Mouse (Mus musculus): ENCODE results near the gene Pla2g6. TPM values are rescaled to one million over a fixed set of nuclear protein-coding genes. Genes with fewer than 3 reads are reported as not detected.

Pla2g6 gene
- total RNA-seq, 1 experiment from 2014 or later, result 1.1 TPM

DNA sequence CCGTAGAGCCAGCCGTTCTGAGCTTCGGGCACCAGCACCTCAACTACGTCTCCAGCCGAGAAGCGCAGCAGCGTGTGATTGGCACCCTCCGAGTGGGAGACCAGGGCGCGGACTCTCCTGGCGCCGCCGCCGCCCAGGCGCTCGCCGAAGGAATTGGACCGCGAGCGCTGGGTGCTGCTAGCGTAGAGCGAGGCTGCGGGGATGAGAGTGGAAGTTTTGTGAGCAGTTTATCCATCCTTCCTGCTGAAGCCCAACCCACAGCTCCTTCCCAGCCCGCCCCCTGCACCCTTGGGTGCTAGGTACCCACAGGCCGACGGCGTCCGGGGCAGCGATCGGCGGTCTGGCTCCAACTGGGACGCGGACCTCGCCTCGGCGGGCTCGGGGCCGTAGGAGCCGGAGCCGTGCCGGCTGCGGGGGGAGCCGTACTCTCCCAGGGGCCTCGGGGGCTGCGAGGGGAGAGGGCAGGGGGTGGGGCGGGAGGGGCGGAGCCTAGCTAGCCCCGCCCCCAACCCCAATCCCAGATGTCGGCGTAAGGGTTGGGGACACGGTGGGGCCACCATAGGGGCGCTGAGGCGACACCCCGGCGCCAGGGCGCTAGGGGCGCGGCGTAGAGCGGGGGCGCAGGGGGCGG, 67.0 kb downstream of the Pla2g6 start:
- no peak for ATAC-seq (replicated peaks; ENCODE audit: insufficient number of reproducible peaks, low FRiP score, low TSS enrichment, poor library complexity, severe bottlenecking)

DNA sequence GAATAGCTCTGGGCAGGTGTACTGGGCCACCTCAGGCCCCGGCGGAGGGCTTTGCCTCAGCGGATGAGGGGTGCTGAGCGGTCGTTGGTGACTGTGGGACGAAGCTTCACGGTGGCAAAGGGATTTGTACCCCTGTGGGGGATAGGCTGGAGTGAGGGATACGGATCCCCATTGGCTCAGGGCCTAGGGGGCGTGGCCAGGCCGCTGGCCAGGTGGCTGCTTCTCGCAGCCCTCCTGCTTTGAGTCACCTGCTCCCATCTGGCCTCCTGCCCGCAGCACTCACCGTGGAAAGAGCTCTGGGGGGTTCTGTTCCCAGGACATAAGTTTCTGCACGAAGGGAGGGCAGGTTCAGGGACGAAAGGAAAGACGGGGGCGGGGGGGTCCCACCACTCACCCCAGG, 69.7 kb downstream of the Pla2g6 start:
- no peak for ATAC-seq (replicated peaks; ENCODE audit: insufficient number of reproducible peaks, low FRiP score, low TSS enrichment, poor library complexity, severe bottlenecking)

DNA sequence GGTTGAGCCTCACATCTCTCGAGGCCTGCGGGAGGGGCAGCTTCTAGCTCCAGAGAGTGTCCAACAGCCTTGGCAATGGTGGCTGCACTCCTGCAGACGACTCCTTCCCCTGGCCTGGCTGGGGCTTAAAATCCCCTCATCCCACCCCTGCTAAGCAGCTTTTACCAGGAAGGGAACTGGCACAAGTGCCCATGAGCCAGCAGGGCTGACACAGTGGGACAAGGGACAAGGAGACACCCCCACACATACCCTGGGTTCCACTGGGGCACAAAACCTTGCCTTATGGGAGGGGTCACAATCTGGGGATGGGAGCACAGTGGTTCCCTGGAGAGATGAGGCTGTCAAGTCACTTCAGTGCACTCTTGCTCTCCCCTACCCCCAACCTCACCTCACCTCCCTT, 73.5 kb downstream of the Pla2g6 start, which contains the start of gene Slc16a8:
TSS of gene Slc16a8 (minus strand) at position 101 of the 400 bp plus-strand sequence.
- ATAC-seq (replicated peaks; ENCODE audit: insufficient number of reproducible peaks, low FRiP score, low TSS enrichment, poor library complexity, severe bottlenecking), result no peak

DNA sequence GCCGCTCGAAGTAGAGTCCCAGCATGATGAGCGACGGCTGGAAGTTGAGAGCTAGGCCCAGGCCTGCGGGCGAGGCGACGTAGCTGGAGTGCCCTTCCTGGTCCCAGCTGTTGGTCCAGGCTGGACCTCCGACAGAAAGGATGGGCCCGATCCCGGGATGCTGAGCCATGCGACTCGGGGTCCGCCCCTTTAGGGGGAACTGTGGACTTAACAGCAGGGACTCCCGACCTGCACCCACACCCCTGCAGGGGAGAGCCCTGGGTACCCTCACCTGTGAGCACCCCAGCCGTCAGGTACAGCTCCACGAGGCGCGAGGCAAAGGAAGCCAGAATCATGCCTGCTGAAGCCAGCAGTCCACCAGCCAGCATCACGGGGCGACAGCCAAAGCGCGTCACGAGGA, 75.6 kb downstream of the Pla2g6 start:
- ATAC-seq (replicated peaks; ENCODE audit: insufficient number of reproducible peaks, low FRiP score, low TSS enrichment, poor library complexity, severe bottlenecking), result no peak

DNA sequence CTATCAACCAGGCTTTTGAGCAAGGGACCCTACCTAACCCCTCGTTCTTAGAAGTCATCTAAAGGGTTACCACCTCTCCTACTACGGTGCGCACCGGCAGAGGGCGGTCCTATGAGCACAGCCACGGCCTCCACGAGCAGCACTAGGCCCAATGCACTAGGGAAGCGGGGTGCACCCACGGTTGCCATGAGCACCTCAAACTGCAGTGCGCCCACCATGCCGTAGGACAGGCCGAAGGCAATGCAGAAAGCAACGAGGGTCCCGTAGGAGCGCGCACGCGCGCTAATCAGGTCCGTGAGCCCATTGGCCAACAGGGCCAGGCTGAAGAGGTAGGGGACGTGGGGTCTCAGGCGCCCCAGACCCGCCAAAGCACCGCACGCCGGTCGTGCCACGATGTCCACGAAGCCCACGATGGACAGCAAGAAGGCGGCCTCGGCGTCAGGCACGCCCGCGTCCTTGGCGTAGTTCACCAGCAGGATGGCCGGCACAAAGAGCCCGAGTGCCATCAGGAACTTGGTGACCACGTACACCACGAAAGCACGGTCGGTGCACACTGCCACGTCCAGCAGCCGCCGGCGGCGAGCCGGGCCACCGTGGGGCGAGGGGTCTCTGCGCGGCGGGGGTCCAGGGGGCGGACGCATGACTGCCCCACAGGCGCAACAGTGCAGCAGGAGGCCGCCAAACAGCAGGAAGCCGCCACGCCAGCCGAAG, 76.3 kb downstream of the Pla2g6 start:
- no peak for ATAC-seq (replicated peaks; ENCODE audit: insufficient number of reproducible peaks, low FRiP score, low TSS enrichment, poor library complexity, severe bottlenecking)

DNA sequence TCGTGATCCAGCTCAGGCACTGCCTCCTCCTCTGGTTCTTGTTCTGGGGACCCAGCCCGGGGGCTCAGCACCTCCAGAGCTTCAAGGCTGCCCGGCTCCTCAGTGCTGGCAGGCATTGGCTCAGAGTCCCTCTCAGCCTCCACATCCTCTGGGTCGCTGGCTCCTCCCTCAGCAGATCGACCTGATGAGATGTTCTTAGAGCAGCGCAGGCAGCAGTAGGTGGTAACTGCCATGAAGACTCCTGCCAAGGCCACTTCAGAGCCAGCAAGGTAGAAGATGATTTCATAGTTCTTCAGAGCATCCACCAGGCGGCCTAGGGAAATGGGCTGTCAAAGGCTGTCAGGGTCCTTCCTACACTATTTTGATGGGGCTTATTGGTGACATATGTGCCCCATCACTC, 77.0 kb downstream of the Pla2g6 start:
- ATAC-seq (replicated peaks; ENCODE audit: insufficient number of reproducible peaks, low FRiP score, low TSS enrichment, poor library complexity, severe bottlenecking), result no peak

DNA sequence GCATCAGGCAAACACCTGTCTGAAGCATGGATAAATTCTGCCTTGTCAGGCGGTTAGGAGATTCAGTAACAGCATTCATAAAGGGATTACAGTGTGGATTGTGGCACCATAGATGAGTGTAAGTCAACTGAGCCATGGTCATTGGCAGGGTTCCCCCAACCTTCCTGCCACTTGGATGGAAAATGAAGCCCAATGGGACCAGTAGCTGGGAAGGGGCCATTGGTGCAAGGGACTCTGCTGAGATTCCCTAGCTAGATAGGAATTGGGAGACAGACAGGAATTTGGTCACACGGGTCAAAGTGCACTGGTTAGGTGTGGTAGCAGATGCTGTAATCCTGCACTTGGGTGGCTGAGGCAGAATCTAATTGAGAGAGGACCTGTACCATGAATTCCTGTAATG, 78.0 kb downstream of the Pla2g6 start:
- no peak for ATAC-seq (replicated peaks; ENCODE audit: insufficient number of reproducible peaks, low FRiP score, low TSS enrichment, poor library complexity, severe bottlenecking)

DNA sequence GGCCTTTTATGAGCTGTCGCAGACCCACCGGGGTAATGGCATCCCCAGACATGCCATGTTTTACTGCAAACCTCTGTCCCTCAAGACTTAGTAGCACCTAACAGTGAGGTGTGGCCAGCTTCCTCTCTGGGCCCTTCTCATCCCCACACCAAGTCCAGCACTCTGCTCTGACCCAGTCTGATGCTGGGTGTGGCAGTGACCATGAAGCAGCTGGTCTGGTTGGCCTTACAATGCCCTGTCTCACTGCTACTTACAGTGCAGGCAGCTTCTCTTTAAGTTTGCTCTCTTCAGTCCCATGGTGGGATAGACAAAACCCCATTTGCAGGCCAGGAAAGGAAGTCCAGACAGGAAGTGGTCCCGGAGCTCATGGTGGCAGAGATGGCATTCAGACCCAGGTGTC, 82.9 kb downstream of the Pla2g6 start:
- ATAC-seq (replicated peaks; ENCODE audit: insufficient number of reproducible peaks, low FRiP score, low TSS enrichment, poor library complexity, severe bottlenecking), result no peak

DNA sequence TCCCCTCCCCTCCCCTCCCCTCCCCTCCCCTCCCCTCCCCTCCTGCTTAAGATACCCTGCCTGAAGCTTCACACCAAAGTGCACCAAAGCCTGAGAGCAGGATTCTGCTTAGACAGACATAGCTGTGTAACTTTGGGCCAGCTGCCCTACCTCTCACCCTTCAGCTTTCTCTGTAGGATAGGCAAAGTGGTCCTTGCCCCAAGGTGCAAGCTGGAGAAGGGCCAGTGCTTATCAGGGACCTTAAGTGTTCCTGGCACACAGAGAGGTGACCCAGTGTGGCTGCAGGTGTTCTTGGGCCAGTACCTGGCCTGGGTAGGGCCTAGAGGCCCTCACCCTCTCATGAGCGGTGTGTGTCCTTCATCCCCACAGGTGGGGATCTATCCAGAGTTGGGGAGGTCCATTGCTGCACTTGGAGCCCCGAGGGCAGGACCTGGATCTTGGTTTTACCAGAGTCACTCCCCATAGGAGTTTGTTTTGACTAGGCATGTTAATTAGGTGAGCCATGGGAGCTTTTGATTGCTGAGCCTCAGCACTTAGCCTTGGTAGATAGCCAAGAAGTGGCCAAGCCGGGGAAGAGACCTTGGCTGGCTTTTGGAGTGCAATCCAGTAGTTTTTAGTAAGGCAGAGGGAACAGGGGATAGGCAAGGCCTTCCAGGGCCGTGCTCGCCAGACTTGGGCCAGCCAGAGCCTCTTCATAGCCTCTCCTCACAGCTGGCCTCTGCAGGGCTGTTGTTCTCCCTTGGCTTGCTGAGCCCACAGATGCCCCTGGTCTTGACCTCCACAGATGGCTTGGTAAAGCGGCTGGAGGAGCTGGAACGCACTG, 83.9 kb downstream of the Pla2g6 start:
- no peak for ATAC-seq (replicated peaks; ENCODE audit: insufficient number of reproducible peaks, low FRiP score, low TSS enrichment, poor library complexity, severe bottlenecking)

DNA sequence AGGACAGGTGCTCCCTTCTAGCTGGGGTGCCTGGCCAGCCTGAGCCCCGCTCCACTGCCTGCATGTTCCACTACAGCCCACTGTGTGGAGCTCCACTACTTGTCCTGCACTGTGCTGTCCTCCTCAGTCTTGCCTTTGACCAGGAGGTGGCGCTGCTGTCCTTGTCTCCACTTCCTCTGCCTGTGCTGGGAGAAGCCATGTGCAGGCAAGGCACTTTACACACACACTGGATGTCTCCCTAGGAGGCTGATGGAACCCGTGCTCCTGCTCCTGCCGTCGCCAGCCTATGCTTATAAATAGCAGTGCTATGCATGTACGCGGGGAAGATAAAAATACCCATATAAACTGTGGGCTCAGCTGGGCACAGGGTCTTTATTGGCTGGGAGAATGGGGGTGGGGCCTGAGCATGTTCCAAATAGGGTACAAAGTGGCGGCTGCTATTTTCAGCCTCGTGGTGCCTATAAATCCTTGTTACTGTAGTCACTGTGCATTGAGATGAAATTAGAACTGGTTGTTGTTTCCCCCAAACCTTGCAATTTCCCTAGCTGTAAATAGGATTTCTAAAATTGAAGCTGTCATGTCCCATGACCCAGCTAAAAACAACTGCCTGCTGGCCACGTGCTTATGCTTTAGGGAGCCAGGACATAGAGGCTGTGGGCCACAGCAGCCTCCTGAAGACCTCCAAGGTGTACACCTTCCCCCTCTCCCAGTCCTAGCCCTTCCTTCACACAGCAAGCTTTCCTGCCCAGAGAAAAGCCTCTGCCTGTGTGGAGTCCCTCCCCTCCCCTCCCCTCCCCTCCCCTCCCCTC, 84.8 kb downstream of the Pla2g6 start:
- ATAC-seq (replicated peaks; ENCODE audit: insufficient number of reproducible peaks, low FRiP score, low TSS enrichment, poor library complexity, severe bottlenecking), result peak; percentile 95

DNA sequence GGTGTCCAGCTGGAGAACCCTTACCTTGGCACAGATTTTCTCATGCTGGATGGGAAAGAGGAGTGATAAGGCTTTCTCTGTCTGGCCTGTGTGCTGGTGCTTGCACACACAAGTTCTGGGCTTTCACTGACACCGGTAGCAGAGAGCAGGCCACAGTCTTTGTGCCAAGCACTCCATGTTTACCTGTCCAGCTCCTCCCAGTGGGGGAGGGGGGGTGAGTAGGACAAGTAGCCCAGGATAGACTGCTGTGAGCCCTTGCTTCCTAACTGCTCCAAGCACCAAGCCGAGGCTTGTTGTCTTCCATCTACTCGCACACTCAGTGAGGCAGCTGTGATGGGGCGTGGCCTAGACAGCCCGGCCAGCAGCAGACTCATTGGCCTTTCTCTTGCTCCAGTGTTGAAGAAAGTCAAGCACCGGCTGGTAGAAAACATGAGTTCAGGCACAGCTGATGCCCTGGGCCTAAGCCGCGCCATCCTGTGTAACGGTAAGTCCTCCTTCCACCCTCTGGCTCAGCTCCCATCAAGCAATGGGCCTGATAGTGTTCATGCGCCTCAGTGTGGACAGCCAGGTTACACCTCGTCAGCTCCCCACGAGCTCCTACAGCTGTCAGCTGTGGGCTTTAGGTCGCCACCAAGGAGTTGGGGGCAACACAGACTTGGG, 85.5 kb downstream of the Pla2g6 start:
- no peak for ATAC-seq (replicated peaks; ENCODE audit: insufficient number of reproducible peaks, low FRiP score, low TSS enrichment, poor library complexity, severe bottlenecking)

DNA sequence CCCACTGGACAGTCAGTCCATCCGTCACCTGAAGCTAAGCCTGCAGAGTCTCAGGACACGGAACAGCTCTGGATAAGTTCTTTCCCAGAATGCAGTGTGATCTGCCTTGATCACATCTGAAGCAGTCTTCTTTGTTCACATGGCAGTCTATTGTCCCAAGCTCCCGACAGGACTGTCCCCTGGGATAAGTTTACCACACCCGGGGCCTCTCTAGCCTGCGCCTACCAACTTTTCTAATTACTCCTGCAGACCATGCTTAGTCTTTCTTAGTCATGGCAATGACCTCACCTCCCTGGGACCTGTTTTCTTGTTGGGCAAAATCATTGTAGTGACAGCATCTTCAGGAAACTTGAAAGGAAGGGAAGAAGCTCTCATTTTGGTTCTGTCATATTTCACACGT, 90.2 kb downstream of the Pla2g6 start:
- no peak for ATAC-seq (replicated peaks; ENCODE audit: insufficient number of reproducible peaks, low FRiP score, low TSS enrichment, poor library complexity, severe bottlenecking)

Other genes starting within 250 kb of the Pla2g6 start
- 12.9 to 26.3 TPM (median 16.2 TPM) in 3 replicates for gene Micall1, start 219.5 kb downstream of the Pla2g6 start, total RNA-seq (2017)
- gene Polr2f, start 187.4 kb downstream of the Pla2g6 start, total RNA-seq (2017), result 26.5 to 98.4 TPM (median 53.0 TPM) in 3 replicates
- not detected in 3 replicates for gene 1700088E04Rik, start 187.1 kb downstream of the Pla2g6 start, total RNA-seq (2017)
- gene Sox10, start 163.2 kb downstream of the Pla2g6 start, total RNA-seq (2017), result not detected in 3 replicates
- 7.2 to 13.7 TPM (median 8.1 TPM) in 3 replicates for gene Pick1, start 99.2 kb downstream of the Pla2g6 start, total RNA-seq (2017)
- gene Gm49486, start 99.0 kb downstream of the Pla2g6 start, total RNA-seq (2017), result not detected in 3 replicates
- gene Slc16a8, start 73.6 kb downstream of the Pla2g6 start, total RNA-seq (2017), result not detected in 3 replicates
- 0.57 TPM in 1 of 3 replicates, not detected in the others for gene Baiap2l2, start 42.9 kb downstream of the Pla2g6 start, total RNA-seq (2017)
- 9.8 to 14.5 TPM (median 10.4 TPM) in 3 replicates for gene Maff, start 18.2 kb upstream of the Pla2g6 start, total RNA-seq (2017)
- gene Tmem184b, start 75.2 kb upstream of the Pla2g6 start, total RNA-seq (2017), result 10.6 to 25.9 TPM (median 19.9 TPM) in 3 replicates
- gene Csnk1e, start 127.2 kb upstream of the Pla2g6 start, total RNA-seq (2017), result 40.4 to 66.9 TPM (median 49.9 TPM) in 3 replicates
- not detected in 3 replicates for gene Kcnj4, start 176.9 kb upstream of the Pla2g6 start, total RNA-seq (2017)
- gene Kdelr3, start 188.0 kb upstream of the Pla2g6 start, total RNA-seq (2017), result not detected in 3 replicates
- gene Ddx17, start 218.4 kb upstream of the Pla2g6 start, total RNA-seq (2017), result 261 to 381 TPM (median 262 TPM) in 3 replicates